Mouse (Mus musculus) brown adipose tissue, adult 24 weeks (tissue): ENCODE data around the gene Atg5. TPM values are rescaled to one million over a fixed set of nuclear protein-coding genes. Genes with fewer than 3 reads are reported as not detected.

ENCODE experiments used
- H3K27ac ChIP-seq: fragments of 200-500 bp; replicated peaks from 2 replicates; pipeline ENCODE4 v1.5.1; 2012; ENCODE audit warnings: low read depth, mild to moderate bottlenecking, low read length
- H3K4me1 ChIP-seq: fragments of 200-500 bp; 2 replicates; pipeline ENCODE4 v1.6.1; 2012; ENCODE audit warnings: low read length, mixed read lengths; ENCODE audit not compliant: control insufficient read depth, insufficient read depth, insufficient read length
- H3K4me3 ChIP-seq: fragments of 200-500 bp; 2 replicates; pipeline ENCODE4 v1.5.1; 2012; ENCODE audit warnings: low read depth, mild to moderate bottlenecking, low read length, moderate library complexity; ENCODE audit not compliant: insufficient read depth
- polyA plus RNA-seq: library from polyadenylated mRNA; stranded (reverse); fragments of >200 nt; gene quantifications from 2 replicates; pipeline ENCODE4 v1.2.4, GENCODE M21; 2012; ENCODE audit not compliant: missing spikeins, insufficient read depth, insufficient read length

Gene Atg5
- polyA plus RNA-seq, 1 experiment: 19.1 TPM

GRCm38 (mm10) chr10:44300078-44300477 is 31.9 kb downstream of the Atg5 start:
- H3K27ac ChIP-seq: no peak overlapping the region
- no peaks in the 10 kb centered on the region for H3K4me1 ChIP-seq
- no peak overlapping the region for H3K4me3 ChIP-seq

- no peak overlapping the region for H3K4me3 ChIP-seq
- no peaks in the 10 kb centered on the region for H3K4me1 ChIP-seq
- H3K27ac ChIP-seq: no peak overlapping the region
Observed at GRCm38 (mm10) chr10:44303648-44304329, 35.6 kb downstream of the Atg5 start.

GRCm38 (mm10) chr10:44304330-44304717 is 36.2 kb downstream of the Atg5 start:
- no peak overlapping the region for H3K27ac ChIP-seq
- no peaks in the 10 kb centered on the region for H3K4me1 ChIP-seq
- H3K4me3 ChIP-seq: no peak overlapping the region

- H3K4me1 ChIP-seq: no peaks in the 10 kb centered on the region
Observed at GRCm38 (mm10) chr10:44304845-44305244, 36.7 kb downstream of the Atg5 start.

GRCm38 (mm10) chr10:44306308-44306707 is 38.1 kb downstream of the Atg5 start:
- Histone ChIP-seq H3K4me1 (no peaks in the 10 kb centered on the region), H3K27ac (no peak overlapping the region), H3K4me3 (no peak overlapping the region)

More at GRCm38 (mm10) chr10:44304845-44305244, 36.7 kb downstream of the Atg5 start:
- H3K4me3 ChIP-seq: no peak overlapping the region
- no peak overlapping the region for H3K27ac ChIP-seq

GRCm38 (mm10) chr10:44308280-44308679 is 40.1 kb downstream of the Atg5 start:
- H3K4me1 ChIP-seq: no peaks in the 10 kb centered on the region
- H3K27ac ChIP-seq: no peak overlapping the region
- H3K4me3 ChIP-seq: no peak overlapping the region

DNA sequence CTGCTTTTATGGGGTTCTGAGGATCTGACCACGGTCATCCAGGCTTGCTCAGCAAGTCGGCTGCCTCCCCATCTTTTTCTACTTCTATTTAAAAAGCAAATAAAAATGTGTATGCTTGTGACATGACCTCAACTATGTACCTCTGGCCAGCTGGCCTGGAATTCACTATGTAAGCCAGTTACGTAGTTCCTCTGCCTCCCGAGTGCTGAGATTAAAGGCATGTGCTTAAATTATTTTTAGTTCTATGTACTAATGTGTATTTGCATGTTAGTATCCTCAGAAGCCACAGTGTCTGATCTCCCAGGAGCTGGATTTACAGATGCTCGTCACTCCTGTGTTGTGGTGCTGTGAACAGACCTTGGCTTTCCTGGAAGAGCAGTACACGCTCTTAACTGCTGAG is 41.1 kb downstream of the Atg5 start:
- Histone ChIP-seq H3K4me3 (no peak overlapping the region), H3K27ac (no peak overlapping the region), H3K4me1 (no peaks in the 10 kb centered on the region)

DNA sequence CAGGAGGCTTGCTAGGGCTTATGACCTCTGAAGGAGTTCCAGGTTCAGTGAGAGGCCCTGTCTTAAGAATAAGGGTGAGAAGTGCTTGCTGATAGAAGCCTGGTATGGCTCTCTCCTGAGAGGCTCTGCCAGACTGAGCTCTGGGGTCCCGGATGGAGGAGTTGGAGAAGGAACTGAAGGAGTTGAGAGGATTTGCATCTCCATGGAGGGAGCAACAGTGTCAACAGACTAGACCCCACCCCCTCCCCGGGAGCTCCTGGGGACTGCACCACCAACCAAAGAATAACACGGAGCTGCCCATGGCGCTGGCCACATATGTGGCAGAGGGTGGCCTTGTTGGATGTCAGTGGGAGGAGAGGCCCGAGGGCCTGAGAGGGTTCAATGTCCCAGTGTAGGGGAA is 47.1 kb downstream of the Atg5 start:
- 0 out of 2 replicates have a peak, but pooled peaks cover 2% of the 10 kb centered on the region for H3K4me1 ChIP-seq
- no peak overlapping the region for H3K27ac ChIP-seq
- H3K4me3 ChIP-seq: no peak overlapping the region

- Histone ChIP-seq H3K27ac (no peak overlapping the region), H3K4me3 (no peak overlapping the region), H3K4me1 (0 out of 2 replicates have a peak, but pooled peaks cover 2% of the 10 kb centered on the region)
Observed at GRCm38 (mm10) chr10:44316280-44317270, 48.4 kb downstream of the Atg5 start.

- H3K4me3 ChIP-seq: no peak overlapping the region
- H3K27ac ChIP-seq: no peak overlapping the region
- peaks cover 2% of the 10 kb centered on the region for H3K4me1 ChIP-seq
Observed at GRCm38 (mm10) chr10:44322166-44322565, 54.0 kb downstream of the Atg5 start.

GRCm38 (mm10) chr10:44323070-44323775 is 55.1 kb downstream of the Atg5 start:
- no peak overlapping the region for H3K27ac ChIP-seq
- no peak overlapping the region for H3K4me3 ChIP-seq
- H3K4me1 ChIP-seq: peaks cover 2% of the 10 kb centered on the region

- no peak overlapping the region for H3K27ac ChIP-seq
- peaks cover 2% of the 10 kb centered on the region for H3K4me1 ChIP-seq
- no peak overlapping the region for H3K4me3 ChIP-seq
Observed at GRCm38 (mm10) chr10:44323836-44324235, 55.7 kb downstream of the Atg5 start.

- Histone ChIP-seq H3K27ac (no peak overlapping the region; the same call in 1 of the 2 replicates), H3K4me1 (peaks cover 2% of the 10 kb centered on the region)
Observed at GRCm38 (mm10) chr10:44325551-44326500, 57.7 kb downstream of the Atg5 start.

GRCm38 (mm10) chr10:44327057-44327456 is 58.9 kb downstream of the Atg5 start:
- Histone ChIP-seq H3K4me3 (no peak overlapping the region), H3K4me1 (peaks cover 2% of the 10 kb centered on the region), H3K27ac (no peak overlapping the region)

More at GRCm38 (mm10) chr10:44325551-44326500, 57.7 kb downstream of the Atg5 start:
- H3K4me3 ChIP-seq: no peak overlapping the region
